Mouse (Mus musculus) liver, embryonic 14.5 days (tissue): ENCODE measurements around the gene Sco2.

ENCODE experiments used
- CTCF ChIP-seq: IDR thresholded peaks from 2 replicates; pipeline ENCODE4 v1.5.1; 2016; ENCODE audit warnings: antibody characterized with exemption, low read depth, control low read depth
- EP300 ChIP-seq: IDR thresholded peaks from 2 replicates; pipeline ENCODE4 v1.6.1; 2016; ENCODE audit warnings: antibody characterized with exemption, low read depth

GRCm38 (mm10) chr15:89377938-89378828, 4.5 kb upstream of the Sco2 start:
- TF ChIP-seq CTCF (no peak), EP300 (no peak)
